Mouse (Mus musculus) frontal cortex, adult 2 months (tissue): ENCODE measurements at regions not wholly inside any gene's neighbourhood (a gene's known extent, or its start where the extent isn't known, plus 50 kb on each side); places are given as distances from the start of the nearest gene placed in this dataset.
A peak's percentile ranks its signal among the peaks of the same experiment; 100 is the strongest.

Source experiments
- DNase-seq, 2 experiments: peaks; one replicate each; pipeline ENCODE4 v3.0.0; 2022; ENCODE audit warnings: low spot score in 1 of 2; ENCODE audit errors: extremely low spot score in 1 of 2

- no peak for DNase-seq
Observed at GRCm38 (mm10) chr10:117483091-117483600, 103.3 kb upstream of the Cpsf6 start.

DNA sequence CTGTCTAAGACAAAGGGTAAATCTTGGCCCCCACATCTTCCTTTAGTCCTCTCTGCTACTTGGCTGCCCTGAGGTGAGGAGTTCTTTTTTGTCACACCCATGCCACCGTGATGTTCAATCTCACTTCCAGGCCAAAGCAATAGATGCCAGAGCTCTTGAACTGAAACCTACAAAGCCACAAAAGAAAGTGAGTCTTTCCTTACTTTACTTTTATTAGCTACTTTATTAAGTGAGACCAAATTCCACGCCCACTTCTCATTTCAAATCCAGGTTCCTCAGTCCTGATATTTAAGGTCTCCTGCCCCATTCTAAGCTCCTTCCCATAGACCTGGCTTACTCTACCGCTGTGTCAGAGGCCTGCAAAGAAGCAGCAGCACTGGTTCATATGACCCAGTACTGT lies 102.5 kb upstream of the Cpsf6 start:
- no peak for DNase-seq

GRCm38 (mm10) chr10:117481341-117481990 lies 101.7 kb upstream of the Cpsf6 start:
- DNase-seq: no peak

DNA sequence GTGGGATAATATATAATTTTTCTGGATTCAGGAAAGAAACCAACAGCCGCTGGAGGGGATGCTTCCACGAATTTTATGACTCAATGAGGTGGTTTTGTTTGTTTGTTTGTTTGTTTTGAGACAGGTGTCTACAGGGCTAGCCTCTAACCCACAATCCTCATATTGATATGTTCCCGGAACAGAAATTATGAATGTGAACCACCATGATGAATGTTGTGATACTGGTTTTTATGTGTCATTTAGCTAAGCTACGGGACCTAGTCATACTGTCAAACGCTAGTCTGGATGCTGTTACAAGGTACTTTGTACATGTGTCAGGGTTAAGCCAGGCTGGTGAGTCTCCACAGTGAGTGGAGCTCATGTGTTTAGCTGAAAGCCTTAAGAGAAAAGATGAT lies 100.6 kb upstream of the Cpsf6 start:
- DNase-seq: no peak

DNA sequence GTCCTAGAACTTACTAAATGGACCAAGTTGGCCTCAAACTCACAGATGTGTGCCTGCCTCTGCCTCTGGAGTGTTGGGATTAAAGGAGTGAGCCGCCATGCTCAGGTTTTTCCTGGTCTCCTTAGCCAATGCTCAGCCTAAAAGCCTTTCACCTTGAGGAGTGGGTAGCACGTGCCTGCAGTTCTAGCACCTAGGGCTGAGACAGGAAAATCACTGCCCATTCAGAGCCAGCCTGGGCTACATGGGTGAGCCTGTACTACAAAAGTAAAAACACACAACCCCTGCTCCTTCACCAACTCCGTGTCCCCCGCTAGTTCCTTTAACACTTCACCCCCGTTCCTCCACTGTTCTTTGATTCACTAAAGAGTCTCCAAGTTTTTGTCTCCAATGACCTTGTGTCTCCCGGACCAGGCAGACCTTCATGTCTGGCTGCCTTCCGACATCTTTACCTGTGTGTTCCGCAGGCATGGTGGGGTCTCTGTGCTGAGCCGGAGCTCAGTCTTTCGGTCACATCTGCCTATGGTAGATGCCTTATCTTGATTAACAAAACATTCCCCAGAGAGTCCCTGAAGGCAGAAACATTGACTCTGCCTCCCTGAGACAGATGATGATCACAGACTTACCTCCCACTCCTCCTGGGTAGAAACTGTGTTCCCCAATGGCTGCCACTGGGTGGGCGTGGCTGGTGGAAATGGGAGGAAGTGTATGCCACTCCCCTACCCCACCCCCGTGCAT lies 100.1 kb upstream of the Cpsf6 start:
- no peak for DNase-seq

DNA sequence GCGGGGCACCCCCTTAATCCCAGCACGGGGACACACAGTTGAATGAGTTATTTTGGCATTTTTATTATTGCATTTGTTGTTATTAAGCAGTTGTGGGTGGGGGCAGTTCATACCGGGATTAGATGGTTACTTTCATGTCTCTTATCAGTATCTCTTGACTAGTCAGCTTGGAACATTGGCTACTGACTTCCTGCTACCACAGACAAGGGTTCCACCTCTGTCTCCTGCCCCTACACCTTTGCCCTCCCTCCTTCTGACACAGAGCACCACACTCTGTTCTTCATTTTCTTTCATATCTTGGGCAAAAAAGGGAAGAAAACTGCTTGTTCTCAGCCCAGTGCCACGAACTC lies 99.1 kb upstream of the Cpsf6 start:
- DNase-seq: no peak

- peak in 1 of 2 experiments; percentile 42 for DNase-seq
Observed at GRCm38 (mm10) chr10:117478202-117478930, 98.6 kb upstream of the Cpsf6 start.

- DNase-seq: no peak
Observed at GRCm38 (mm10) chr10:117477331-117478201, 97.8 kb upstream of the Cpsf6 start.

GRCm38 (mm10) chr10:117475086-117475945 lies 95.5 kb upstream of the Cpsf6 start:
- no peak for DNase-seq

DNA sequence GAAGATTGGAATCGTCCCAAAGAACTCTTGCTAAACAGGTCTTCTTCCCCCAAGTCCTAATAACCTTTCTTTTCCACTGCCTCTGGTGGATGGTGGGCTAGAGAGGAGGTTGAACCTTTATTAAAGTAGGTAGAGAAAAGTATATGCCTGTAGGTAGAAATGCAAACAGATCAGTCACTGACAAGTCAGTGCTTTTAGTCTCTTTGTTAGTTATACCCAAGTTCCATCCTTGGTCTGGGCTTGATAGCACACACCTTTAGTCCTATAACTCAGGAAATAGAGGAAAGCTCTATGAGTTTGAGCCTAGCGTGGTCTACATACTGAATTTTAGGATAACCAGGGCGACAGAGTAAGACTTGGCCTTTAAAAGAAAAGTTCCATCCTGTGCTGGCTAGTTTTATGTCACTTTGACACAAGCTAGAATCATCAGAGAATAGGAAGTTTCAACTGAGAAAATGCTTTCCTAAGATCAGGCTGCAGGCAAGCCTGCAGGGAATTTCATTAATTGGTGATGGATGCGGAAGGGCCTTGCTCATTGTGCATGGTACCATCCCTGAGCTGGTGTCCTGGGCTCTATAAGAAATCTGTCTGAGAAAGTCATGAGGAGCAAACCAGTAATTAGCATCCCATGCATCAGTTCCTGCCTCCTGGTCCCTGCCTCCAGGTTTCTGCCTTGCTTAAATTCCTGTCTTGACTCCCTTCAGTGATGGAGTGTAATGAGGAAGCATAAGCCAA lies 94.7 kb upstream of the Cpsf6 start:
- no peak for DNase-seq

- DNase-seq: no peak
Observed at GRCm38 (mm10) chr10:117473471-117473870, 93.7 kb upstream of the Cpsf6 start.

DNA sequence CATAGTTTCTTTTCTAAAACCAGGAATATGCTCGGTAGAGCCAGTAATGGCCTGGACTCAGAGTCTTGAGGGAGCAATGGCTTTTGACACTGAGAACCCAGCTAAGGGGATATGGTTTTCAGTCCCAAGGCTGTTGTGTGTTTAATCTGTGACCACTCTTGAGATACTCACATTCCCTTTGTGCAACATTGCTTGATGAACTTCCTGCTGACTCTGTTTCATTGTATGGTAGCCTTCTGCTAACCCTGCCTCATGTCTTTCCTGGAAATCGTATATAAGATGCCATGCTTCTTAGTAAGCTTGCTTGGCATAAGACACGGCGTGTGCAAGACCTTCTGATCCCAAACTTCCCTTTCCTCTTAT lies 92.7 kb upstream of the Cpsf6 start:
- no peak for DNase-seq

DNA sequence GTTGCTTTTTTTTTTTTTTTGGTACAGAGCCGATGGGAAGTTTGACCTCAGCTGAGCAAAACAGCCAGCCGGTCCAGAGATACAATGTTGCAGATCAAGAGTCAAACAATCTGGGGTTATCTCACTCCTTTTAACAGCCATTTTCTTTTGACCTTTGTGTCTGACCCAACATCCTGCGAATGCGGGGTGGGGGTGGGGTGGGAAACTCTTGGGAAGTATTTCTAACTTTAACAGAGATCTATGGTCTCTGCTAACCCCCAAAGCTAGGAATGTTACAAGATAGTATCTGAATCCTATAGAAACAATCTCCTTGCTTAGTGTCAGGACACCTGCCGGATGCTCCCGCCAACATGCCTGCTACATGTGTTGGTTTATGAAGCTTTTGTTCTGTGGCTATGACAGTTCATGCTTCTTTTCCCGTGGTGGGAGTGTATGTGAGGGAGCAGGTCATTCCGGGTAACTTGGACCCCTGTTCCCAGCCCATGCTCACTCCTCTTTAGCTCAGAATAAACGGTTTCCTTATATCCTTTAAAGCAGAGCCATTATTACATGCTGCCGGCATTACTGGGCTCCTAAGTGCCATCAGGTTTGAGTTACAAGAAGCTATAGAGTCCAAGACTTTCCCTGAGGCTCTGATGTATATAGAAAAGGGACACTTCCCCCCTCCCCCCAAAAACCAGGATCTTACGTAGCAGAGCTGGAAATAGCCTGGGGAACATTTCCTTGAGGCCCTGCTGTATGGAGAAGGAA lies 92.2 kb upstream of the Cpsf6 start:
- DNase-seq: no peak

DNA sequence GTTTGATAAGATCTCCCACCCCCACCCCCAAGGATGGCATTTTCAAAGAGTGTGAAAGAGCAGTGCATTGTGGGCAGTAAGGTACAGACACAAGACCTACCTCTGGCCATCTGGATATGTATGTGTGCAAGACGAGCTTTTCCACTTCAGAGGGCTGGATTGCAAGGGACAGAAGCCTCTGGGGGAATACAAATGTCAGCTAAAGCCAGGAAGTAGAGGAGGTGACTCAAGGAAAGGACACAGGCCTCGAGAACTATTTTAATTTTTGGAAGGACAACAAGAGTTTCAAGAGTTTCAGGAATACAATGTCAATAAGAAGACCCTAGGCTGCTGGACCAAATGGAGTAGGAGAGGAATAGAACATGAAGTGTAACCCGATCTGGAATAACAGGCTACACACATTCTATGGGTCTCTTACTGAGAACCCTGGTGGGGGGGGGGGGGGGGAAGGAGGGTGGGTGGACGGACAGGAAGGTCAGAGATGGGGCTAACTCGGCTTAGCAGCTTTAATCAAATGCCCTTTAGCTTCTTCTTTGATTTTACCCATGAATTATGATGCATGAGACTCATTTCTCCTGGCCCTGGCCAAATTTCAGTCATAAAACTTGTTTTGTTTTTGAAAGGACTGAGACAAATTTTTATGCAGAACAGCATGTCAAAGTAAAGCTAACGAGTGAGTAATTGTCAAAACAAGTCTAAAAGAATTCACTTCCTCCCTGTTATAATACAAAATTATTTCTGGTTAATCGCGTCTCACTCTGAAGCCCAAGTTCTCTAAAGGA lies 91.4 kb upstream of the Cpsf6 start:
- DNase-seq: no peak

GRCm38 (mm10) chr10:117470481-117470880 lies 90.7 kb upstream of the Cpsf6 start:
- DNase-seq: no peak

DNA sequence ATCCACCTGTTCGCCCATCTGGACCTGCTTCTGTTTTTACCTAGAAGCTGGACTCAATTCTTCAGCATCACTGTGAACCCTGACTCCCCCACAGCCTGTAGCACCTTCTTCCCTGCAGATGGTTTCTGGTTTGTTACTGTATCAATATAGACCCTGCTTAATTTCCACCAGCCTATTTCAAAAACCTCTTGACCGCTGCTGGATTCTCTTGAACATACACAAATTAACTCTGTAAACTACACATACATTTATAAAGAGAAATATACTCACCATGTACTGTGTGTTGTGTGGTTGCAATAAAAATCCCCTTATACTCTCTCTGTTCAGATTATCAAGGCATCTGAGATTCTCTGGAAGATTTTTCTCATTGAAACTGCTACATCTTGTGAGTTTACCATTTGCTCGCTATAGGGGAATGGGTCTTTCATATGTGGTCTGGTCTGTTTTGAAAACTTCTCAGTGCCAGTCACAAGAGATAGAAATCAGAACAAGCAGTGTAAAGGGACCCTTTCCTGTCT lies 89.8 kb upstream of the Cpsf6 start:
- DNase-seq: no peak

DNA sequence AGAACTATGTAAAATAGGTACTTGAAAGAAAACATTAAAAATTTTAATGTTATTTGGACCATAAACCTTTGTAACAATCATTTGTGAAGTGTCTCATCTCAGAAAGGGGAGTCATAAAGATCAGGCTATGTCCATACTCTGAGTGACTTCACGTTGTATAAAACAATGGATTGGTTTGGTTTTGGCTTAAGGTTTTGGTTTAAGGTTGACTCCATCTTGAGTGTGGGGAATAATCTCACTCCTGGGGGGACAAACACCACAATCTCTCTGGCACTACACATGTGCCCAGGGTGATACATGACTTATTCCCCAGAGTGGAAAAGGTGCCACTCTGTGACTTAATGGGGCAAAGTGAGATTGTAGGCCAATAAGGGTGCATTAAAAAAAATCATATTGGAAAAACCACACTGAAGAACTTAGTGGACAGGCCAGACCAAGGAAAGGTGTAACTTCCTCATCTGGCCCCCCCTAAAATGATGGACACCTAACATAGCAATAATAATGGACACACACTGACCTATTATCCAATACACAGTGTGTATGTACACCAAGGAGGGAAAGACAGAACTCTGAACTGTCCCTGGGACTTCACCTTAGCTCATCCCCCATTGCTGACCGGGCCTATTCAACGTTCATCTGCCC lies 89.2 kb upstream of the Cpsf6 start:
- no peak for DNase-seq
